Mouse (Mus musculus) kidney, adult 2 months (tissue): ENCODE results near the gene Noto.
A peak's percentile ranks its signal among the peaks of the same experiment; 100 is the strongest.

Source experiments
- CTCF ChIP-seq: fragments of 200-500 bp; conservative IDR thresholded peaks from 2 replicates; pipeline ENCODE4 v1.5.1; 2011; ENCODE audit warnings: low read depth, mild to moderate bottlenecking, control low read depth, low read length, moderate library complexity, mixed read lengths; ENCODE audit not compliant: insufficient read depth, insufficient read length
- POLR2A ChIP-seq: fragments of 200-500 bp; IDR thresholded peaks from one replicate; pipeline ENCODE4 v1.6.1; 2011; ENCODE audit warnings: low read depth, low read length, control low read depth

DNA sequence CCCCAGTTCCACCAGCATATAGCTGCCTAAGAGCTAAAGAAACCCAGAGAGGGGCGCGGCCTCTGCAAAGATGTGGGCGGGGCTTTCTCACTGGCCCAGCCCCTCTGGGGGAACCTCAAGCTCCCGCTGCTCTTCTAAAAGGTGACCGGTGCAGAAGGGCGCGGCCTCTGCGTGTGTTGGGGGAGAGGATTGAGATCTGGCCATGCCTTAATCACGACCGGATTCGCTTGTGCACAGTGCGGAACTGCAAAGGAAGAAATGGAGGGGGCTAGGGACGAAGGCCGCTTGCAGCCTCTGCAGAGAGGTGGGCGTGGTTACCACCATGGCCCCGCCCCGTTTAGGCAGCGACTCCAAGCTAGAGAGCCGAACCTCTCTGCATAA is 49.0 kb upstream of the Noto start:
- TF ChIP-seq CTCF = no peak
- TF ChIP-seq POLR2A = peak; percentile 15
